In the genomic region with DNA sequence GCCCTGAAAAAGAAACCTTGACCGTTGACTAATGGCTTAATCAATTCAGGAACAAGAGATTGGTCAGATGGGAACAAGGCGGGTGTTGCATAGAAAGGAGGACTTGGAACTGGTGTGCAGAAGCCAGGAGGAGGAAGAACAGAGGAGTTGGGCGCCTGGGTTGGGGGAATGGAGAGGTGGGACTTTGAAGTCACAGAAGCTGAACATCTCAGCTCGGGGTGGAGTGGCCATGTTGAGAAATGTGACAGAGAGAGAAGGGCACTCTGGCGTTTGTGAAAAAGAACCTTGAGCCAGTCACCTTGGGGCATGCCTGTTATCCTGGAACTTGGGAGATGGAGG, we compare ENCODE assay signal across 15 mouse cellular contexts. TPM values are rescaled to one million over a fixed set of nuclear protein-coding genes. Genes with fewer than 3 reads are reported as not detected.
DNase-seq lines count a peak whose midpoint lies in the region; ATAC-seq lines count a peak whose summit lies in the region.
"Had no signal": no experiment of that assay in that cellular context is flagged by ENCODE, and none has a peak within 500 bp of the region (broad histone marks: within the 10 kb centered on the region; RNA-seq: fewer than 3 reads in every experiment).

No protein-coding gene starts in this region.

- no peak overlapping the region for H3K27ac ChIP-seq in heart, embryonic 15.5 days
- H3K27ac ChIP-seq in midbrain, embryonic 11.5 days (ENCODE audit: low read depth, low read length) = no peak overlapping the region
- H3K27ac ChIP-seq in midbrain, embryonic 10.5 days (replicated peaks) = no peak overlapping the region
- H3K27ac ChIP-seq in intestine, embryonic 15.5 days = no peak overlapping the region; the same call in 1 of the 2 replicates
- H3K27ac ChIP-seq in macrophage = peak overlapping the region; percentile 98
- H3K27ac ChIP-seq: embryonic facial prominence, embryonic 12.5 days; left cerebral cortex, adult 2 months had no signal

- no peaks in the 10 kb centered on the region for H3K9me3 ChIP-seq in heart, embryonic 15.5 days (replicated peaks)
- no peaks in the 10 kb centered on the region for H3K9me3 ChIP-seq in midbrain, embryonic 11.5 days (ENCODE audit: control insufficient read depth, low read length)
- no peaks in the 10 kb centered on the region for H3K9me3 ChIP-seq in midbrain, embryonic 10.5 days (replicated peaks)
- no peaks in the 10 kb centered on the region for H3K9me3 ChIP-seq in intestine, embryonic 15.5 days
- H3K9me3 ChIP-seq: embryonic facial prominence, embryonic 12.5 days had no signal

- H3K79me2 ChIP-seq in macrophage (ENCODE audit: inconsistent target) = peaks cover 78% of the 10 kb centered on the region

- 55% methylated on average over 5 of the region's 5 CpGs for WGBS in heart, embryonic 15.5 days
- 68% methylated on average over 5 of the region's 5 CpGs for WGBS in midbrain, embryonic 11.5 days
- 68% methylated on average over 5 of the region's 5 CpGs for WGBS in midbrain, embryonic 10.5 days
- whole genome bisulfite sequencing in intestine, embryonic 15.5 days = 64% methylated on average over 5 of the region's 5 CpGs
- WGBS in macrophage (ENCODE audit: missing documents) = 10% methylated on average over 5 of the region's 5 CpGs

- H3K4me2 ChIP-seq in heart, embryonic 15.5 days = peak overlapping the region; percentile 94
- no peak overlapping the region for H3K4me2 ChIP-seq in midbrain, embryonic 11.5 days
- H3K4me2 ChIP-seq in intestine, embryonic 15.5 days (replicated peaks) = peak overlapping the region; percentile 88

- peaks cover under 1% of the 10 kb centered on the region; the same call in 1 of the 2 replicates for H3K36me3 ChIP-seq in heart, embryonic 15.5 days
- no peaks in the 10 kb centered on the region for H3K36me3 ChIP-seq in midbrain, embryonic 11.5 days (ENCODE audit: control insufficient read depth, insufficient read depth, low read length)
- peaks cover under 1% of the 10 kb centered on the region; the same call in 1 of the 2 replicates for H3K36me3 ChIP-seq in midbrain, embryonic 10.5 days
- no peaks in the 10 kb centered on the region; the same call in 1 of the 2 replicates for H3K36me3 ChIP-seq in intestine, embryonic 15.5 days
- H3K36me3 ChIP-seq in macrophage (ENCODE audit: inconsistent target) = peaks cover under 1% of the 10 kb centered on the region; the same call in 1 of the 2 replicates
- H3K36me3 ChIP-seq: embryonic facial prominence, embryonic 12.5 days had no signal

- peaks cover 72% of the 10 kb centered on the region for H3K4me1 ChIP-seq in heart, embryonic 15.5 days (replicated peaks)
- peaks cover 21% of the 10 kb centered on the region for H3K4me1 ChIP-seq in midbrain, embryonic 11.5 days (ENCODE audit: control insufficient read depth, insufficient read depth, low read length)
- peaks cover 54% of the 10 kb centered on the region for H3K4me1 ChIP-seq in midbrain, embryonic 10.5 days
- peaks cover 68% of the 10 kb centered on the region for H3K4me1 ChIP-seq in intestine, embryonic 15.5 days (replicated peaks)

- peak overlapping the region; percentile 62 for H3K4me3 ChIP-seq in heart, embryonic 15.5 days
- H3K4me3 ChIP-seq in midbrain, embryonic 11.5 days (ENCODE audit: low read depth, low read length) = no peak overlapping the region
- no peak overlapping the region for H3K4me3 ChIP-seq in midbrain, embryonic 10.5 days
- H3K4me3 ChIP-seq in intestine, embryonic 15.5 days (replicated peaks) = peak overlapping the region; percentile 69; the same call in 1 of the 2 replicates
- peak overlapping the region; percentile 98 for H3K4me3 ChIP-seq in macrophage (ENCODE audit: inconsistent target)
- H3K4me3 ChIP-seq: left cerebral cortex, adult 2 months had no signal

- no peak for DNase-seq in heart, postnatal 36 days
- peak; percentile 77 for DNase-seq in midbrain, embryonic 11.5 days (ENCODE audit: low spot score, missing footprints)
- no peak for DNase-seq in midbrain, embryonic 10.5 days (ENCODE audit: low spot score)
- no peak for DNase-seq in cerebellum, adult 8-10 months
- no peak for DNase-seq in frontal cortex, postnatal 25 days (ENCODE audit: low spot score in 2 of 2)
- DNase-seq: cerebellum, adult 18-20 months had no signal

- no peaks in the 10 kb centered on the region for H3K27me3 ChIP-seq in heart, embryonic 15.5 days
- no peaks in the 10 kb centered on the region; the same call in 1 of the 2 replicates for H3K27me3 ChIP-seq in midbrain, embryonic 11.5 days (ENCODE audit: control insufficient read depth, insufficient read depth, low read length)
- peaks cover 72% of the 10 kb centered on the region for H3K27me3 ChIP-seq in midbrain, embryonic 10.5 days (ENCODE audit: low read depth, poor library complexity, severe bottlenecking)
- H3K27me3 ChIP-seq in intestine, embryonic 15.5 days (replicated peaks) = no peaks in the 10 kb centered on the region
- H3K27me3 ChIP-seq: embryonic facial prominence, embryonic 12.5 days; Patski had no signal

- intact Hi-C loops in heart, postnatal 36 days (cut with DNase I) = loop anchor here (10.0 kb wide), 1 partner anchor 437 kb away; a partner anchor contains a TSS

- H3K9ac ChIP-seq in heart, embryonic 15.5 days = no peak overlapping the region
- H3K9ac ChIP-seq in midbrain, embryonic 11.5 days (ENCODE audit: low read length) = no peak overlapping the region
- peak overlapping the region; percentile 13; the same call in 1 of the 2 replicates for H3K9ac ChIP-seq in intestine, embryonic 15.5 days
- H3K9ac ChIP-seq: embryonic facial prominence, embryonic 12.5 days had no signal

- no peak for ATAC-seq in heart, embryonic 15.5 days (replicated peaks; ENCODE audit: insufficient number of reproducible peaks, insufficient read depth, low FRiP score, low read depth)
- no peak for ATAC-seq in midbrain, embryonic 11.5 days (ENCODE audit: low FRiP score)
- no peak for ATAC-seq in intestine, embryonic 15.5 days
- ATAC-seq: CD4-positive, CD25-positive, alpha-beta regulatory T cell, adult 4 months; Patski had no signal

RNA-seq across cellular contexts. Expression of a gene that starts 2.9 kb away (rescaled TPM):
- 42.8 and 56.4 TPM in 2 replicates for polyA plus RNA-seq in heart, embryonic 15.5 days (2015; fragmentation: Nextera tagmentation; extraction: Ambion mirVana)
- 10 to 100 TPM; 59.6 to 63.7 TPM for total RNA-seq in heart, postnatal 36 days (2021)
- 19.0 and 19.2 TPM in 2 replicates for polyA plus RNA-seq in midbrain, embryonic 11.5 days (2014; fragmentation: Nextera tagmentation; extraction: Ambion mirVana)
- polyA plus RNA-seq in midbrain, embryonic 10.5 days (2016; fragmentation: Nextera tagmentation; extraction: Ambion mirVana) = 21.7 and 24.5 TPM in 2 replicates
- 69.1 and 71.4 TPM in 2 replicates for polyA plus RNA-seq in intestine, embryonic 15.5 days (2015; fragmentation: Nextera tagmentation; extraction: Ambion mirVana)
- total RNA-seq in macrophage (2018; cell fraction: chromatin; rRNA removed) = 10 to 100 TPM; 29.7 to 99.0 (median 73.5) TPM
- 100 to 1,000 TPM; 110 to 188 (median 152) TPM for total RNA-seq in macrophage (2018; cell fraction: cytosol; rRNA removed)
- 100 to 1,000 TPM in 20 of 26 experiments, 10 to 100 TPM in 6; 88.2 to 190 (median 134) TPM for total RNA-seq in macrophage (2018; cell fraction: nucleus; rRNA removed)
- 140 to 157 TPM (median 155 TPM) in 3 replicates for polyA plus RNA-seq in macrophage (2018)

RNA-seq across cellular contexts. Expression of a gene that starts 28.6 kb away (rescaled TPM):
- 0.05 and 0.37 TPM in 2 replicates for polyA plus RNA-seq in heart, embryonic 15.5 days (2015; fragmentation: Nextera tagmentation; extraction: Ambion mirVana)
- total RNA-seq in heart, postnatal 36 days (2021) = not detected
- not detected in 2 replicates for polyA plus RNA-seq in midbrain, embryonic 11.5 days (2014; fragmentation: Nextera tagmentation; extraction: Ambion mirVana)
- 0.12 and 0.15 TPM in 2 replicates for polyA plus RNA-seq in midbrain, embryonic 10.5 days (2016; fragmentation: Nextera tagmentation; extraction: Ambion mirVana)
- polyA plus RNA-seq in intestine, embryonic 15.5 days (2015; fragmentation: Nextera tagmentation; extraction: Ambion mirVana) = 7.3 and 8.9 TPM in 2 replicates
- under 1 TPM in 1 of 26 experiments, not detected in 25; 0.33 TPM for total RNA-seq in macrophage (2018; cell fraction: chromatin; rRNA removed)
- not detected for total RNA-seq in macrophage (2018; cell fraction: cytosol; rRNA removed)
- total RNA-seq in macrophage (2018; cell fraction: nucleus; rRNA removed) = not detected
- polyA plus RNA-seq in macrophage (2018) = not detected in 3 replicates
- total RNA-seq: heart, postnatal 4 days; megakaryocyte progenitor cell, adult 5-6 weeks had no signal

RNA-seq across cellular contexts. Expression of a gene that starts 31.6 kb away (rescaled TPM):
- 0.81 and 2.8 TPM in 2 replicates for polyA plus RNA-seq in heart, embryonic 15.5 days (2015; fragmentation: Nextera tagmentation; extraction: Ambion mirVana)
- total RNA-seq in heart, postnatal 36 days (2021) = 1 to 10 TPM in 1 of 2 experiments, under 1 TPM in 1; 0.46 to 1.1 TPM
- 0.33 and 0.77 TPM in 2 replicates for polyA plus RNA-seq in midbrain, embryonic 11.5 days (2014; fragmentation: Nextera tagmentation; extraction: Ambion mirVana)
- 0.25 and 0.48 TPM in 2 replicates for polyA plus RNA-seq in midbrain, embryonic 10.5 days (2016; fragmentation: Nextera tagmentation; extraction: Ambion mirVana)
- polyA plus RNA-seq in intestine, embryonic 15.5 days (2015; fragmentation: Nextera tagmentation; extraction: Ambion mirVana) = 2.6 and 3.3 TPM in 2 replicates
- 1 to 10 TPM in 25 of 26 experiments, under 1 TPM in 1; 0.74 to 8.4 (median 3.2) TPM for total RNA-seq in macrophage (2018; cell fraction: chromatin; rRNA removed)
- total RNA-seq in macrophage (2018; cell fraction: cytosol; rRNA removed) = 1 to 10 TPM in 25 of 26 experiments, under 1 TPM in 1; 0.86 to 2.6 (median 1.5) TPM
- 1 to 10 TPM in 25 of 26 experiments, under 1 TPM in 1; 0.58 to 6.0 (median 2.6) TPM for total RNA-seq in macrophage (2018; cell fraction: nucleus; rRNA removed)
- polyA plus RNA-seq in macrophage (2018) = 0.93 to 1.8 TPM (median 1.3 TPM) in 3 replicates
- polyA plus RNA-seq: CD4-positive, CD25-positive, alpha-beta regulatory T cell, adult 4 months had no signal

RNA-seq across cellular contexts. Expression of a gene that starts 38.3 kb away (rescaled TPM):
- polyA plus RNA-seq in heart, embryonic 15.5 days (2015; fragmentation: Nextera tagmentation; extraction: Ambion mirVana) = 37.8 and 48.4 TPM in 2 replicates
- total RNA-seq in heart, postnatal 36 days (2021) = 10 to 100 TPM; 28.8 to 31.3 TPM
- 18.0 and 19.7 TPM in 2 replicates for polyA plus RNA-seq in midbrain, embryonic 11.5 days (2014; fragmentation: Nextera tagmentation; extraction: Ambion mirVana)
- 21.2 and 23.5 TPM in 2 replicates for polyA plus RNA-seq in midbrain, embryonic 10.5 days (2016; fragmentation: Nextera tagmentation; extraction: Ambion mirVana)
- 78.6 and 83.8 TPM in 2 replicates for polyA plus RNA-seq in intestine, embryonic 15.5 days (2015; fragmentation: Nextera tagmentation; extraction: Ambion mirVana)
- total RNA-seq in macrophage (2018; cell fraction: chromatin; rRNA removed) = 10 to 100 TPM in 25 of 26 experiments, 1 to 10 TPM in 1; 9.9 to 76.7 (median 35.1) TPM
- 10 to 100 TPM; 42.1 to 80.0 (median 63.8) TPM for total RNA-seq in macrophage (2018; cell fraction: cytosol; rRNA removed)
- 10 to 100 TPM; 27.8 to 92.3 (median 45.0) TPM for total RNA-seq in macrophage (2018; cell fraction: nucleus; rRNA removed)
- polyA plus RNA-seq in macrophage (2018) = 54.9 to 70.4 TPM (median 60.9 TPM) in 3 replicates

Comparison
In these comparisons a context has a peak if more than half of its experiments do, and no peak if none do; other contexts are left out.
1. H3K4me3 ChIP-seq: peak in heart, embryonic 15.5 days (single experiment), intestine, embryonic 15.5 days (single experiment) and macrophage (single experiment); none in midbrain, embryonic 11.5 days (single experiment) and midbrain, embryonic 10.5 days (single experiment).